Mouse (Mus musculus): ENCODE measurements at regions not wholly inside any gene's neighbourhood (a gene's known extent, or its start where the extent isn't known, plus 50 kb on each side); places are given as distances from the start of the nearest gene placed in this dataset.
A peak's percentile ranks its signal among the peaks of the same experiment; 100 is the strongest.

DNA sequence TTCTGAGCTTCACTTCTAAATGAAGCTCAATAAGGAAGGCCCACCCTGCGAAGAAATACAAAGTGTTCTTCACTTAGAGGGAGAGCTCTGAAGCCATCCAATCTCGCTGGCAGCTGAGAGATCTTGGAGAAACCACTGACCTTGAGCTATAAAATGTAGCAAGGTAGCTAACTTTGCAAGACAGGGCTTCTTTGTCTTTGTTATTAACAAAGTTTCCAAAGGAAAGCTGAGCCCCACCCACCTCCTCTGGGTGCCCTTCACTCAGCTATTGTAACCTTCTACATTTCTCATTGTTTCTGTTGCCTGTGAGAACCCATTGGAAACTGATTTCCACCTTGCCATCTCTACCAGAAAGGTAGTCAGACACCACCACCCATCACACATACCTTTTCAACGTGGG is 57.2 kb upstream of the Usp9x start:
- no peak for DNase-seq (ENCODE audit: low read depth)

DNA sequence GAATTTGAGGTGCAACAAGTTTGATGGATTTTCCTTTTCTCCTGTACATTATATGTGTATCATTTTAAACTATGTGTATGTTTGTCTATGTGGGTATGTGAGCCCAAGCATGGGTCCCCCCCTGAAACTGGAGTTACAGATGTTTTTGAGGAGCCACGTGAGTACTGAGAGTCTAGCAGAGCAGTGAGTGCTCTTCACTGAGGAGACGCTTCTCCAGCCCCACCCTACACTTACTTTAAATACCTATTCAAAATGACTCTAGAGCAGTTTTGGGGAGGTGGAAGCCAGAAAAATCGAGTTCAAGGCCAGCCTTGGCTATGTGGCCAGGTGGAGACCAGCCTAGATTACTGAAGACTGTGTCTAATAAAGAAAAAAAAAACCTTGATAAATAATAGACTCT is 58.2 kb upstream of the Usp9x start:
- DNase-seq (ENCODE audit: low read depth) = no peak

DNA sequence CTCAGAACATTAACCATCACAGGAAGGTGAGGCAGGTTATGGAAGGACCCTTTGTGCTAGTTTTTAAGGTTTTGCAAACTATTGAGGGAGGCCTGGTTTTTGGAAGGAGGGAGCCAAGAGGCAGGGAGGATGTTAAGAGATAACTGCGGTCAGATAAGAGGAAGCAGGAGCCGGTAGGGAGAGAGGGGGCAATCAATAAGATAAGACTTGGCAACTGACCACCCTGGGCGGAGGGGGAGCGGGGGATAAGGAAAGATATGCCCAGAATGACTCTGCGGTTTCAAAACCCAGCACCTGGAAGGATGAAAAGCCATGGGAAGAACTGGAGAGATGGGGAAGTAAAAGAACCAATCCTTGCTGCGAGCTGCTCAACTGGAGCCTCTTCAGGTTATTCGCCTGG is 80.5 kb upstream of the Usp9x start:
- DNase-seq (ENCODE audit: low read depth) = no peak

DNA sequence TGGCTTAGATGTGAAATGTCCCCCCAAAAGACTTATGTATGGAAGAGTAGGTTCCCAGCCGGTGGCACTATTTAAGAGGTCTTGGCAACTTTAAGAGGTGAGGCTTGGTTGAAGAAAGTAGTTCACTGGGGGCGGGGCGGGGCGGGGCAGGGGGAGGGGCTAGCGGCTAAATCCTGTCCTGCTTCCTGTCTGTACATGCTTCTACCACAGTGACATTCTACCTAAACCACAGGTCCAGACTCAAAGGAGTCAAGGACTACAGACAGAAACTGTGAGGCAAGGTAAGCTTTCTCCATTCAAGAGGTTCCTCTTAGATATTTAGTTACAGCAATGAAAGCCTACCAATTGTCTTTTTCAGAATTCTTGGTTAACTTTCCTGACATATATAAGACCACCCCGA is 93.6 kb upstream of the Usp9x start:
- DNase-seq (ENCODE audit: low read depth) = no peak

DNA sequence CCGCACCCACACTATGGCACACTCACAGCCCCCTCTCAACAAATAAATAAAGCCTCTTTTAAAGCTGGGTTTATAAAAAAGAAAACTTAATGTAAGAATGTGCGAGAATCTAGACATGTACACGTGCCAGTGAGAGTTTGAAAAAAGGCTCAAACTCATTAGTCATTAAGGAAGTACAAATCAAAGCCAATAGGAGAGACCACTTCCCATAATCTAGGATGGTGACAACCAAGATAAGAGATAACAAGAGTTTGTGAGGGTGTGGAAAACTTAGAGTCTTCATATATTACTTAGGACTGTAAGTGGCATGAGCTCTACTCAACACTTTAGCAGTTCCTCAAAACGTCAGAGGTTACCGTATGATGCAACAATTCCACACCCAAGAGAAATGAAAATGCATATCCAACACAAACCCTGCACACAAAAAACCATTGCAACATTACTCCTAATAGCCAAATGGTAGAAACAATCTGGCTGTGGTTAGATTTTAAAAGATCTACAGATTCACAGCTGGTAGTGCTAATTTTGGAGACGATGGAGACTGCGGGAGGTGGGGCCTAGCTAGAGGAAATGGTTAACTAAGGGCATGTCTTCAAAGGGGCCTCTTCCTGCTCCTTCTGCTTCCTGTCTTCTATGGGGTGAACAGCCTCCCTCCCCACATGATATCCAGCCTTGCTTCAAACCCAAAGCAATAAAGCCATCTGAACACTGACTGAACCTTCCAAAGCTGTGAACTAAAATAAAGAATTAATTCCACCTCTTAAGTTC is 102.1 kb upstream of the Usp9x start:
- DNase-seq (ENCODE audit: low read depth) = no peak

DNA sequence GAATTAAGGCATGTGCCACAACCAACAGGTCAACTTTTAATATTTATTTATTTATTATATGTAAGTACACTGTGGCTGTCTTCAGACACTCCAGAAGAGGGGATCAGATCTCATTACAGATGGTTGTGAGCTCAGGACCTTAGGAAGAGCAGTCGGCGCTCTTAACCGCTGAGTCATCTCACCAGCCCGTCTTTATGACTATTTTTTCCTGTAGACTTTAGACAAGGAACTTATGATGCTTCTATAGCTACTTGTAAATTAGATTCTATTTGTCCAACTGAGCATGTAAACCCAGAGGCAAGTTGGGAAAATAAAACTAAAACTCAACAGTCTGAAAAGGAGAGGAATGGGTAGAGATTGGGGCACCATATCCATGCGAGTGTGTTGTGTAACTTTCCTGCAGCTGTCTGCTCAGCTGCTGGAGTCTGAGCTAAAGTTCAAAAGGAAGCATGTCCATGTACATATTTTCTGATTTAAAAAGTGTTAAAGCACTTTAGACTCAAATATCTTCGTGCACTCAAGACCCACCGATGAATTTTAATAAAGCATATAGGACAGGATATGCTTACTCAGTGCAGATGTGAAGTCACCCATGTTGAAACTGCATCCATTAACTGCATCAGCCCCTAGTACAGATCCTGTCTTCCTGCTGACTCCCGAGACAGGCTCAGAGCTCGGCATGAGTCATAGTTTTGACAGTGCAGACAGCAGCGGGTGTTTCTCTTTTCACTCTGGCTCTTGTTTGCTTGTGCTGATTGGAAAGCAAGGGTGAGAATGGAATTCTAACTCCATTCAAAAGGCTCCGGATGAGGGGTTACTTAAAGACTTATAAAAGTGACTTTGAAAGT is 111.6 kb upstream of the Usp9x start:
- peak; percentile 70 for DNase-seq (ENCODE audit: low read depth)

DNA sequence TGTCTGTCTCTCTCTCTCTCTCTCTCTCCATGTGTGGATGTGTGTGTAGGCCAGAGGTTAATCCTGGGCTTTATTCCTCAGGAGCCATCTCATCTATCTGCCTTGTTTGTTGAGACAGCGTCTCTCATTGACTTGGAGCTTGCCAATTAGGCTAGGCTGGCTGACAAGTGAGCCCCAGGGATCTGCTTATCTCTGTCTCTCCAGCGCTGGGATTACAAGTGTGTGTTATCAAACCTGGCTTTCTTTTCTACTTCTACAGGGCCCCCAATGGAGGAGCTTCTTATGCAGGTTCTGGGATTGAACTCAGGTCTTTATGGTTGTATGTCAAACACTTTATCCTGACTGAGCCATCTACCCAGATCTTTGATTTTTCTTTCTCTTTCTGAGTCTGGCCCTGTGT is 112.4 kb upstream of the Usp9x start:
- no peak for DNase-seq (ENCODE audit: low read depth)

DNA sequence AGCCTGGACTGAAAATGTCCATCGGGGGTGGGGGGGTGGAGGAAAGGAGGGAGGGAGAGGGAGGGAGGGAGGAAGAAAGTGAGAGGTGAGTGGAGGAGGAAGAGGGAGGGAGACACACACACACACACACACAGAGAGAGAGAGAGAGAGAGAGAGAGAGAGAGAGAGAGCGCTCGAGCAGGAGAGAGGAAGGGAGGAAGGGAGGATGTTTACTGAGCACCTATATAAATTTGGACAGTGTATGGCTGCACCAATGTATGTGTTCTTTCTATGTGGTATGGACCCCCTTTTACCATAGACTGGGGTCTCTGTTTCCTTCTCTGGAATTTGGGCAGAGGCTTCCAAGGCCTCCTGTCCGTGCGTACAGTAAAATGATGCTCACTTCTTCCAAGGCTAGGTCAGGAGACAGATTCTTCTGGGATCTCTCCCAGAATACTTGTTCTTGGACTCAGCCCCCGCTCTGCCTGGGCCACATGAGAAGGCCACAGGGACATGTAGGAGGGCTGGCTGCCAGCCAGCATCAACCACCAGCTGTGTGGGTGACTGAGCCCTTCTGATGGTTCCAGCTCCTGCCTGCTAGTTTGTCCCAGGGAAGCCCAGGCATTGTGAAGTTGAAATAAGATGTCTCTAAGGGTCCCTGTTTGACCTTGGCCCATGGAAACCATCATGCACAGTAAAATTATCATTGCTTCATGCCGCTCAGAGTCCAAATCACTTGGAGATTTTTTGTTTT is 120.2 kb upstream of the Usp9x start:
- peak; percentile 42 for DNase-seq (ENCODE audit: low read depth)

DNA sequence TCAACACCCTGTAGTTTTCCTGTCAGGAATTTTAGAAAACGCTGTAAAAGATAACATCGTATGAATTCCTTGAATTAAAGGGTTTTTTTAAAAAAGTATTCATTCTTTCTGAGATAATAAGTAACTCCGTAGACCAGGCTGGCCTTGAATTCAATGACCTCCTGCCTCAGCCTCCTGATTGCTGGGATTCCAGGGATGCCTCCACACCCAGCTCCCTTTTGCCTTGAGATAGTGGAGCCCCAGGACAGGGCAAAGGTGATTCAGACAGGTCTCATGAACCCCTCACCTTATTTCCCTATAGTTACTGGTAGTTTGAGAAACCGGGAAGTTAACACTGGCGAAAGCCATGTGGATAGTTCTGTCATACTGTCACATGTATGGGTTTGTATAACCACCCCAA is 128.8 kb upstream of the Usp9x start:
- DNase-seq (ENCODE audit: low read depth) = no peak

DNA sequence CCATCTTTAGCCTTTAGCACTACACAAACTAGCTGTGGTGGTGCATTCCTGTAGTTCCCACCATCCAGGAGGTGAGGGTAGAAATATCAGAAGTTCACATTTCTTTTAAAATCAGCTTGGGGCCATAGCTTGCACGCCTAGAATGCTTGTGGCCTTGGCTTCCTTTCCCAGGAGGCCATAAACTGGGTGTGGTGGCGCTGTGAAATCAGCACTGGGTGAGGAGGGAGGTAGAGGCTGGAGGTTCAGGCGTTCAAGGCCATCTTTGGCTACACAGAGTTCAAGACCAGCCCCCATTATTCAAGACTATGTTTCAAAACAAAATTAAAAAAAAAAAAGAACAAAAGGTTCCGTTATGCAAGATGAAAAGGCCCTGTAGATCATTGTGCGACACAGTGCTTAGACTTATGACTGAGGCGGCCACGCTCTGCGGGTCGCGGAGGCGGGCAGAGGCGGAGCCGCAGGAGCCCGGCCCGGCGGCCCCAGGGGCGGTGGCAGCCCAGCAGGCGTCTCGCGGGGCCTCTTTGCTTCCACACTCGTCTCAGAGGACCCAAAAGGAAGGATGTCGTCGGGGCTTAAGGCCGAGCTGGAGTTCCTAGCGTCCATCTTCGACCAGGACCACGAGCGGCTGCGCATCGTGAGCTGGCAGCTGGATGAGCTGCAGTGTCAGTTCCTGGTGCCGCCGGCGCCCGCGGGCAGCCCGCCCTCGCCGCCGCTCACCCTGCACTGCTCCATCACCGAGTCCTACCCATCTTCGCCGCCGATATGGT is 134.7 kb upstream of the Usp9x start:
- no peak for DNase-seq (ENCODE audit: low read depth)

DNA sequence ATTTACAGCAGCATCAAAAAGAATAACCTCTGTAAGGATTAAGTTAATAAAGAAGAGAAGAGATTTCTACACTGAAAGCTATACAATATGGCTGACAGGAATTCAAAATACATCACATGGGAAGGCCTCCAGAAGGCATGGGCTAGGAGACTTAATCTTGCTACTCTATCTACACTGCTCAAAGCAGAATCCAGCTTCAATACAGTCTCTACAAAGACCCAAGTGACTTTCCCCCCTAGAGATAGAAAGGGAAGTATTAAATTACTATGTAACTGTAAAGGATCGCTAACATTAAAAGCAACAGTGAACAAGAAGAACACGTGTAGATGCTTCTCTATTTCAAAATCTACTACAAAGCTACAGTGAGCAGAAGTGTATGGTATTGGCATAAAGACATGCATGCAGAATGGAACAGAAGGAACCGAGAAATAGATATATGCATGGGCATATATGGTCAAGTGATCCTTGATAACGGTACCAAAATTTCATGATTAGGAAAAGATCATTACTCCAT is 137.9 kb upstream of the Usp9x start:
- no peak for DNase-seq (ENCODE audit: low read depth)

DNA sequence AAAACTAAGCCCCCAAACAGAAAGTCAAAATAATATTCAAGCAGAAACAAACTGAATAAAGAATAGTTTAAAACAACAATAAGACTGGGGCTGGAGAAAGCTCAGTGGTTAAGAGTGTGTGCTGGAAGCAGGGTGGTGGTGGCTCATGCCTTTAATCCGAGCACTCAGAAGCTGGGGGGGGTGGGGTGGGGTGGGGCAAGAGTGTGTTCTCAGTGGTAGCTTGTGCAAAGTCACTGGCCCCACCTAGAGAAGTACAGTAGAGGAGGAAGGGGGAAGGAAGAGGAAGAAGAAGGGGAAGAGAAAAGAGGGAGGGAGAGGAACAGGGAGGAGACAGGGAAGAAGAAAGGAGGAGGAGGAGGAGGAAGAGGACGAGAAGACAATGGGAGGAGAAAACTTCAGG is 141.1 kb upstream of the Usp9x start:
- DNase-seq (ENCODE audit: low read depth) = no peak

DNA sequence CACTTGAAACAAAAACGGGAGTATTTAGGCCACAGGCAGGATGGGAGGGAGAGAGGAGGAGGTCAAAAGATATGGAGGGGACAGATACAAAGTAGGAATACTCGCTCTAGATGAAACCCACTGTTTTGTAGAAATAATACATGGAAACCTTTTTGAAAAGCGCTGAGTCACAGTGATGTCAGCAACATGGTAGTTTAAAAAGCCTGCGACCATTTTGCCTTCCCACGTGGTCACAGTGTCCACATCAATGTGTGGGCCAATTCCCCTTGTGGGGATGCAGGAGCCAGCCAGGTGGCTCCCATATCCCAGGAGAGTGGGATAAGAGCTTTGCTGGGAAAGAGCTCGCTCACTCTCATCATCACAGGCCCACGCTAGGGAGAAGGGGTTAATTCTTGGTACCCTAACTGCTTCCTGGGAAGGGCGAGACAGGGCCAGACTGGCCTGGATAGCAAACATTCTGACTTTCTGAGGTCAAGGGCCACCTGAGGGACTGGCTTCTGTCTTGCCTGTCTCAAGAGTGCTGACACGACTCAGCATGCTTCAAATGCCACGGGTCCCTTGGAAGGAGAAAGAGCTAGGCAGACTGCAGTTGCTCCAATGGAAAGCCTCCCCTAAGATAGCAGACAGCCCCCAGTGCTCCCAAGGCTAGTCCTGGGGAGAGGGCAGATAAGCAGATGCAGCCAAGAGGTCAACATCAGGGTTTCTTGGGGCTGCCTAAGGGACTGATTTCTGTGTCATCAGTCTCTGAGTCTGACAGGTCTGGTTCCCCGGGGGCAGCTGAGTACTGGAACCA is 143.3 kb upstream of the Usp9x start:
- DNase-seq (ENCODE audit: low read depth) = peak; percentile 2

DNA sequence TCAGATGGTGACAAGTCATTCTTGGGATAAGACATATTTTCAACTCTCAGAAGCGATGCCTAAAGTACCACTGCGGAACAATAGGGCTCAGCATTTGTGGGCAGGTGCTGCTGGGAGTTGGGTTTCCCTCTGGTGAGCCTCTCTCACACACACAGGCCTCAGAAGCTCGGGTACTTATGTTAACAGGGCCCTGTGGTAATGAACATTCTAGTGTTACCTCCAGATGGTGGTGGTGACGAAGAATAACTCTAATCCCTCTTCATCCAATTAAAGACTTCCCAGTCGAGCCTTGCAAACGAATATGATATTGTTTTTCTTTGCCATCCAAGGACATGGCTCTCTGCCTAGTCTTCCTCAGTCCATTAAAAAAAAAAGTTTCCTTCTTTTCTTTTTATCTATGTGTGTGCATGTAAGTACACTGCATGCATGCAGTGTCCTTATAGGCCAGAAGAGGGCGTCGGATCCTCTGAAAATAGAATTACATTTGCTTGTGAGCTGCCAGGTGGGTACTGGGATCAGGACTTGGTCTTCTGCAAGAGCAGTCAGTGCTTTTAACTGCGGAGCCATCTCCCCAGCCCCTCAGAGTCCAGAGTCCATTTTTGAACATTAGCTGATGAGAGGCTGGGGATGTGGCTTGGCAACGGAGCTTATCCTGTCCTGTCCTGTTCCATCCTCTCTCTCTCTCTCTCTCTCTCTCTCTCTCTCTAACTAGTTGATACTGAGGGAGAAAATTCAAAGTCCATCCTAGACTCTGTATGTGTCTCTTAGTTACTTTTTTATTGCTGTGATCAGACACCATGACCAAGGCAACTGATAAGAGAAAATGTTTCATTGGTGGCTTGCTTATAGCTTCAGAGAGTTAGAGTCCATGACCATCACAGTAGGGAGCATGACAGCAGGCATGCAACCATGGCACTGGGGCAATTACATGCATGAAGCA is 146.3 kb upstream of the Usp9x start:
- DNase-seq (ENCODE audit: low read depth) = no peak

DNA sequence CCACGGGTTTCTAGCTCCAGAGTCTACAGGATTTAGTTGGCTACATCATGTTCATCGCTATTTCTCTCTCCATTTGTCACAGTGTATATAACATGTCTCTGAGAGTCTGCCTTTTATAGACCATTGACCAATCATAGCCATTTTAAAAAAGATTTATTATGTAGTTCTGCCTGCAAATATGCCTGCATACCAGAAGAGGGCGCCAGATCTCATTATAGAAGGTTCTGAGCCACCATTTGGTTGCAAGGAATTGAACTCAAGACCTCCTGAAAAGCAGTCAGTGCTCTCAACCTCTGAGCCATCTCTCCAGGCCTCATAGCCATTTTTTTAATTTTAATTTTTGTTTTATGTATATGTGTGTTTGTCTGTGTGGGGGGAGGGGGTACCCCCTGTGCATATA is 151.7 kb upstream of the Usp9x start:
- peak; percentile 23 for DNase-seq (ENCODE audit: low read depth)

DNA sequence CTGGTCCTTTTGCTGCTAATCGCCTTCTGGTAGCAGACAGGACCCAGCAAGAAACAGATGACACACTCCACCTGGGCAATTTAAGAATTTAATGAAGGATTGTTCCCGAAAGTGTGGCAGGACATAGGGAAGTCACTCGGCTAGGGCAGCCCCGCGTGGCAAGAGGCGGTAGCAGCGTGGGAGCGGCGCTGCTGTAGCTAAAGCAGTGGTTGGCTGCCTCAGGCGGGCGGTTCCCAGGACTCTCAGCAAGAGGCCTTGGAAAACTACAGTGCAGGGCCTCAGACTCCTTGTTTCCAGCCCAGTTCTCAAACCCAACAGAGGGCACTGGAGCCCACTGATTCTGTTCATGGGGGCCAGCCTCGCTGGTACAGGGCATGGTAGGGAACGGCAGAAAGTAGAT is 154.2 kb upstream of the Usp9x start:
- no peak for DNase-seq (ENCODE audit: low read depth)

DNA sequence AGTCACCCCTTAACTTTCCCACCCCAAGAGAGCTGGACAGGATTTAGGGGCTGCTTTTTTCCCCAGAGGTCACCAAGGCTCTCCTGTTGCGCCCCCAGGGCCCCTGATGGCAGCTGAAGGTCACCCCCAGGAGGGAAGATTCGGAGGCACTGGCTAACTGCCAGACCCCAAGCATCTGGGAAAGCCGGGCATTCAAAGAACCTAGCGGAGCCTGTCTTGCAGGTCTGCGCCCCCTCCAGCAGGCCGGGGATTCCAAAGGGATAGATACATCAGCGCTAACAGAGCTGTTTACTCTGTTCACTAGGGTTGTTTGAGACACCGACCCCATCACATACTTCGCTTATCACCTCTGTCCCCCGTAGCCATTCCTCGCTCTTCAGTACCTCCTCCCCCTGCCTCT is 154.6 kb upstream of the Usp9x start:
- no peak for DNase-seq (ENCODE audit: low read depth)

DNA sequence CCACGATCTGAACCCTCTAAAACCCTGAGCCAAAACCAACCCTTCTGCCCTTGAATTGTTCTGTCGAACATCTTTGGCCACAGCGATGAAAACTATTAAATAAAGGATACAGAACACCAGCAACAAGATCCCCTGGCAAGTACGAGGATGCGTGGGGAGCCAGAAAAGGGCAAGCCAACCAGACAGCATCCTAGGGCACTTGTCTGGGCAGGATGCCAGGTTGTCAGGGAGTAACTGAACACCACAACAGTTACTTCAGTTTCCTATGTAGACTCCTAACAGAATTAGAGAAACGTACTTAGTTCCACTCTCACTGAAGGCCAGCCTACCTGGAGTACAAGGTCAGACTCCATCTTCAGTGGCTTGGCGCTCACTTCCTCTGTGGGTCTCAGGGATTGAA is 138.4 kb upstream of the Med14 start:
- peak; percentile 13 for DNase-seq (ENCODE audit: low read depth)

DNA sequence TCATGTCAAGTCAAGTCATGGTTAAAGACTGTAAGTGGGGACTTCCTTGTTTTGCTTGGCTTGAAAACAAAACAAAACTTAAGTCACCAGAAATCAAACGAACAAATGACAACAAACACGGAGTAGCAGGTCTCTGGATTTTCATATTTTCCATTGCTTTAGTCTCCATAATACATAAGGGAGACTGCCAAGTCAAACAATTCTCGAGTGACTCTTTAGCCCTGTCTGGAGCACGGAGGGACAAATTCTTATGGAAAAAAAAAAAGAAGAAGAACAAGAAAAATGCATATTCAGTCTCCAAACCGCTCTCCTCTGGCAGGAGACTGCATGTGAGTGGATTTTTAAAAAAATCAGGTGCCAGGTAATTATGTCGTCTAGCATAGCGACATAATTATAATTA is 129.6 kb upstream of the Med14 start:
- DNase-seq (ENCODE audit: low read depth) = no peak

DNA sequence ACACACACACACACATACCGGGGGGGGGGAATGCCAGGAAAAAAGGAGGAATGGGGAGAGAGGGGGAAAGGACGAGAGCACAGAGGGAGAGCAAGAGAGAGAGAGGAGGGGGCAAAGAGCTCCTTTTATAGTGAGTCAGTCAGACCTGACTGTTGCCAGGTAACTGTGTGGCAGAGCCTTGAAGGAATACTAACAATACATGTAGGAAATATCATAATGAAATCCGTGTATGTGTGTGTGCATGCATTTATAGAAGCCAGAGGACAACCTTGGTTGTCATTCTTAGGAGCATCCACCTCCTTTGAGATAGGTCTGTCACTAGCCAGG is 127.6 kb upstream of the Med14 start:
- no peak for DNase-seq (ENCODE audit: low read depth)

All from NIH3T3 (cell line).